In the genomic region with DNA sequence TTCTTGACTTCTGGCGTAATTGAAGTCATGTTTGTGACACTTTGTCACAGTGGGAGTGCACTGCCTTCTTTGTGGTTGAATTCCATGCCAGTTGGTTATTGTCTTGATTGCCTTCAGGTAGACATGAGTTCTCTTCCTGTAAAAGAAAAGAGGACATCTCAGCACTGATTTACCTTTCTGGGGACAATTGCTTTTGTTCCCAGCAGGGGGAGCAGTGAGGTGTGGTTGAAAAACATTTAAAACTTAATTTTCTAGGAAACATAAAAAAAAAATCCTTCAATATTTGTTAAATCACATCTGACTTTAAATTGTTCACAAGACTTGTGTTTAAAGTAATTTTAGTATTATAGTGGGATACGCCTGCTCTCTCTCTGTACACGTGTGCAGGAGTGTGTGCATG, we compare ENCODE assay signal across 14 mouse cellular contexts. TPM values are rescaled to one million over a fixed set of nuclear protein-coding genes. Genes with fewer than 3 reads are reported as not detected.
A peak's percentile ranks its signal among the peaks of the same experiment; 100 is the strongest.
DNase-seq lines count a peak whose midpoint lies in the region; ATAC-seq and TF ChIP-seq lines count a peak whose summit lies in the region.
"Had no signal": no experiment of that assay in that cellular context is flagged by ENCODE, and none has a peak within 500 bp of the region (broad histone marks: within the 10 kb centered on the region; RNA-seq: fewer than 3 reads in every experiment).

No protein-coding gene starts in this region.

- no peak for TF ChIP-seq EP300 in heart, adult 2 months (IDR thresholded peaks at IDR 0.05; ENCODE audit: insufficient read depth, low read depth, low read length)
- TF ChIP-seq EP300 in liver, postnatal 0 days (IDR thresholded peaks at IDR 0.05; ENCODE audit: low read depth): no peak
- TF ChIP-seq EP300 in MEL (IDR thresholded peaks at IDR 0.05; ENCODE audit: low read depth in 1 of 2, low read length in 2 of 2): no peak

- H3K36me3 ChIP-seq in heart, adult 2 months (ENCODE audit: control insufficient read depth, insufficient read depth, low read length): no peaks in the 10 kb centered on the region
- peaks cover 23% of the 10 kb centered on the region for H3K36me3 ChIP-seq in liver, postnatal 0 days (replicated peaks; ENCODE audit: insufficient read depth, low read length)
- no peaks in the 10 kb centered on the region for H3K36me3 ChIP-seq in MEL (ENCODE audit: control insufficient read depth in 1 of 2, insufficient read depth in 2 of 2, low read length in 2 of 2)

- H3K27me3 ChIP-seq in heart, adult 2 months (ENCODE audit: control insufficient read depth, insufficient read depth, low read length): no peaks in the 10 kb centered on the region
- no peaks in the 10 kb centered on the region for H3K27me3 ChIP-seq in liver, postnatal 0 days (ENCODE audit: insufficient read depth, low read length)
- no peaks in the 10 kb centered on the region for H3K27me3 ChIP-seq in MEL (ENCODE audit: control insufficient read depth in 1 of 2, insufficient read depth in 2 of 2, low read length in 2 of 2)
- H3K27me3 ChIP-seq: embryonic facial prominence, embryonic 15.5 days had no signal

- peak; percentile 74 for TF ChIP-seq CTCF in heart, adult 2 months (IDR thresholded peaks at IDR 0.05)
- TF ChIP-seq CTCF in liver, postnatal 0 days (IDR thresholded peaks at IDR 0.05; ENCODE audit: low read depth): peak; percentile 51
- peak; percentile 6 to 41 (median 36); a peak in 4 of 6 replicates for TF ChIP-seq CTCF in MEL (IDR thresholded peaks at IDR 0.05 in 2 of 3, conservative IDR thresholded peaks at IDR 0.05 in 1 of 3; ENCODE audit: control insufficient read depth in 1 of 3, insufficient read depth in 1 of 3, low read depth in 2 of 3, low read length in 3 of 3, poor library complexity in 1 of 3, severe bottlenecking in 1 of 3)

- no peak for ATAC-seq in liver, postnatal 0 days
- ATAC-seq: midbrain, embryonic 16.5 days had no signal

- H3K9ac ChIP-seq in heart, adult 2 months (ENCODE audit: low read depth, low read length): no peak overlapping the region
- no peak overlapping the region for H3K9ac ChIP-seq in liver, postnatal 0 days (replicated peaks)
- H3K9ac ChIP-seq in MEL (ENCODE audit: control insufficient read depth, low read depth, low read length, poor library complexity, severe bottlenecking): no peak overlapping the region
- H3K9ac ChIP-seq: embryonic facial prominence, embryonic 15.5 days had no signal

- no peak overlapping the region for H3K4me2 ChIP-seq in liver, postnatal 0 days (ENCODE audit: low read depth, low read length)
- H3K4me2 ChIP-seq: embryonic facial prominence, embryonic 15.5 days had no signal

- no peak for DNase-seq in heart, adult 2 months
- no peak for DNase-seq in heart, adult 8-10 months (ENCODE audit: low spot score)
- no peak for DNase-seq in liver, postnatal 0 days
- no peak for DNase-seq in liver
- DNase-seq in MEL (ENCODE audit: low read depth, low spot score): peak; percentile 16
- DNase-seq in naive thymus-derived CD4-positive, alpha-beta T cell, adult 2 months (ENCODE audit: low read depth): peak; percentile 29
- no peak for DNase-seq in adrenal gland, postnatal 4 days (ENCODE audit: low spot score in 2 of 2)
- no peak for DNase-seq in right cerebral cortex, postnatal 25 days
- DNase-seq: adrenal gland, postnatal 25 days; cerebellum, adult 2 months; heart, adult 18-20 months; kidney, postnatal 25 days had no signal

- no peaks in the 10 kb centered on the region for H3K9me3 ChIP-seq in liver, postnatal 0 days (ENCODE audit: low read length)
- H3K9me3 ChIP-seq in MEL (replicated peaks; ENCODE audit: insufficient read depth, low read length): no peaks in the 10 kb centered on the region
- H3K9me3 ChIP-seq: embryonic facial prominence, embryonic 15.5 days had no signal

- intact Hi-C loops in heart, adult 2 months (cut with DNase I): loop anchor here (10.0 kb wide), 1 partner anchor 196 kb away; a partner anchor contains a TSS

- TF ChIP-seq RAD21 in MEL (IDR thresholded peaks at IDR 0.05; ENCODE audit: low read depth, low read length): no peak; the same call in 1 of the 2 replicates

- no peak overlapping the region for H3K4me3 ChIP-seq in heart, adult 2 months
- no peak overlapping the region for H3K4me3 ChIP-seq in liver, postnatal 0 days (ENCODE audit: low read depth, low read length)
- no peak overlapping the region for H3K4me3 ChIP-seq in MEL (ENCODE audit: control insufficient read depth in 1 of 2, insufficient read depth in 1 of 2, low read depth in 2 of 2, low read length in 2 of 2)
- H3K4me3 ChIP-seq: embryonic facial prominence, embryonic 15.5 days had no signal

- H3K4me1 ChIP-seq in heart, adult 2 months (ENCODE audit: control insufficient read depth, insufficient read depth, low read length): no peaks in the 10 kb centered on the region
- no peaks in the 10 kb centered on the region for H3K4me1 ChIP-seq in liver, postnatal 0 days (ENCODE audit: insufficient read depth)
- H3K4me1 ChIP-seq in MEL (ENCODE audit: control insufficient read depth in 1 of 2, insufficient read depth in 2 of 2, low read length in 2 of 2): no peaks in the 10 kb centered on the region
- H3K4me1 ChIP-seq: embryonic facial prominence, embryonic 15.5 days had no signal

- 96% methylated on average over 3 of the region's 3 CpGs for WGBS in heart, adult 2 months
- 86% methylated on average over 3 of the region's 3 CpGs for WGBS in liver, postnatal 0 days (ENCODE audit: insufficient replicate concordance)

- no peak overlapping the region for H3K27ac ChIP-seq in heart, adult 2 months
- no peak overlapping the region for H3K27ac ChIP-seq in liver, postnatal 0 days (ENCODE audit: low read depth)
- H3K27ac ChIP-seq in MEL (ENCODE audit: control insufficient read depth, low read depth, low read length): no peak overlapping the region
- H3K27ac ChIP-seq: embryonic facial prominence, embryonic 15.5 days had no signal

- no peak for TF ChIP-seq POLR2A in heart, adult 2 months (IDR thresholded peaks at IDR 0.05; ENCODE audit: insufficient read depth, low read depth, low read length)
- no peak for TF ChIP-seq POLR2A in MEL (IDR thresholded peaks at IDR 0.05; ENCODE audit: control insufficient read depth in 1 of 2, insufficient read depth in 1 of 2, low read depth in 1 of 2, low read length in 2 of 2, poor library complexity in 1 of 2)

- 0 out of 2 replicates have a peak, but pooled peaks cover 2% of the 10 kb centered on the region for H3K79me2 ChIP-seq in heart, adult 2 months (replicated peaks; ENCODE audit: control insufficient read depth, insufficient read depth, low read length)
- no peaks in the 10 kb centered on the region for H3K79me2 ChIP-seq in MEL (ENCODE audit: control insufficient read depth, insufficient read depth, low read length, poor library complexity)

TF ChIP-seq in MEL, 35 proteins besides CTCF, POLR2A, EP300 and RAD21:
- no peak for TF ChIP-seq TCF12 (IDR thresholded peaks at IDR 0.05; ENCODE audit: low read depth, low read length)
- peak; percentile 35 for TF ChIP-seq SMC3 (IDR thresholded peaks at IDR 0.05; ENCODE audit: low read depth, low read length)
TF ChIP-seq in MEL: peak in this region for 1.

RNA-seq across cellular contexts. Expression of a gene that starts 52.7 kb away (rescaled TPM):
- 10 to 100 TPM; 71.7 to 82.6 TPM for total RNA-seq in heart, adult 2 months (2021)
- polyA plus RNA-seq in heart, adult 2 months (2012; rRNA removed): 52.9 and 73.7 TPM in 2 replicates
- total RNA-seq in heart, adult 8-10 months (2022): 10 to 100 TPM; 76.3 to 81.5 (median 77.6) TPM
- 77.7 and 83.3 TPM in 2 replicates for polyA plus RNA-seq in liver, postnatal 0 days (2015; fragmentation: Nextera tagmentation; extraction: Ambion mirVana)
- total RNA-seq in MEL (2012; rRNA removed): 24.5 and 28.8 TPM in 2 replicates
- polyA plus RNA-seq in MEL (2012; ENCODE audit: insufficient read depth in 1 of 2, insufficient read length in 2 of 2, low read depth in 1 of 2, low replicate concordance in 2 of 2, missing spikeins in 1 of 2): 10 to 100 TPM; 45.0 to 75.6 TPM
- total RNA-seq in adrenal gland, postnatal 4 days (2021): 100 to 1,000 TPM; 149 to 156 TPM

Comparison
In these comparisons a context has a peak if more than half of its experiments do, and no peak if none do; other contexts are left out.
1. DNase-seq: peak in MEL (single experiment) and naive thymus-derived CD4-positive, alpha-beta T cell, adult 2 months (single experiment); none in heart, adult 2 months (0 of 2), heart, adult 8-10 months (single experiment), liver, postnatal 0 days (single experiment), liver (single experiment), adrenal gland, postnatal 4 days (0 of 2) and right cerebral cortex, postnatal 25 days (single experiment).
2. Peak in every context shown above with its lines, with median percentiles within 50 percentile points of each other: CTCF ChIP-seq.